Mouse (Mus musculus) limb, embryonic 10.5 days (tissue): ENCODE data around the gene Rbm44. TPM values are rescaled to one million over a fixed set of nuclear protein-coding genes. Genes with fewer than 3 reads are reported as not detected.

Experiments used
- DNase-seq: peaks from one replicate; pipeline ENCODE4 v3.0.0-alpha.2; 2017; ENCODE audit warnings: low spot score
- H3K27ac ChIP-seq: fragments of 300-500 bp; sonication (generic); 2 replicates; pipeline ENCODE4 v1.5.1; 2016; ENCODE audit warnings: mild to moderate bottlenecking
- H3K27me3 ChIP-seq: fragments of 300-500 bp; sonication (generic); 2 replicates; pipeline ENCODE4 v1.6.1; 2016; ENCODE audit warnings: low read depth, mild to moderate bottlenecking; ENCODE audit not compliant: poor library complexity, severe bottlenecking
- H3K36me3 ChIP-seq: fragments of 300-500 bp; sonication (generic); 2 replicates; pipeline ENCODE4 v1.6.1; 2016; ENCODE audit warnings: mild to moderate bottlenecking, moderate library complexity
- H3K4me1 ChIP-seq: fragments of 300-500 bp; sonication (generic); 2 replicates; pipeline ENCODE4 v1.6.1; 2016
- H3K4me3 ChIP-seq: fragments of 300-500 bp; sonication (generic); 2 replicates; pipeline ENCODE4 v1.5.1; 2016; ENCODE audit warnings: mild to moderate bottlenecking, moderate library complexity
- H3K9me3 ChIP-seq: fragments of 300-500 bp; sonication (generic); replicated peaks from 2 replicates; pipeline ENCODE4 v1.6.1; 2016; ENCODE audit warnings: mild to moderate bottlenecking
- WGBS: fragments of 180-500 bp; shearing (Covaris S2); methylation state at CpG from one replicate; pipeline ENCODE4 v1.1.7; 2016; 5-methylcytosine and 5-hydroxymethylcytosine counted together
- polyA plus RNA-seq: library from polyadenylated mRNA; unstranded; fragments of >200 nt; fragmentation: Nextera tagmentation; extraction: Ambion mirVana; gene quantifications from 2 replicates; pipeline ENCODE4 v1.2.1, GENCODE M21; 2016

The Rbm44 gene
- 0.53 and 0.68 TPM in 2 replicates for polyA plus RNA-seq

DNA sequence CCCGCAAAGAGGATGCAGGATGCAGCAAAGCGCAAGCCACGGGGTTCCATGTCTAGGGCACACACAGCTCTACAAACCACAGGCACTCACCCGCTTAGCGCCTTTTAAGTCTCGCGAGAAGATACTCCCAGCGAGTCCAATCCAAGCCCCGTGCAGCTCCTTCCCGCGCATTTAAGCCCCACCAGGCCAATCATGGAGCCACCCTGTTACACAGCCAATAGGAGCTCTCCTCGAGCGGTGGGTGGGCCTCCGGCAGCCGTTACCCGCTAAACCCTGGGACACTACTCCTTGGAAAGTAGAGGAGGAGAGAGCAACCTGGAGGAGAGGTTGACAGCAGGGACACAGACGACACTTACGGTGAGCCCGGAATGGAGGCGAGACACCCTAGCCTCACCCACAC, at the start of gene Rbm44:
Gene Rbm44 (plus strand): TSS at position 277 of the 400 bp plus-strand sequence.
- Histone ChIP-seq H3K4me1 (no peaks in the 10 kb centered on the region), H3K27ac (no peak within 1 kb of the TSS; the same call in 1 of the 2 replicates), H3K36me3 (no peaks in the 10 kb centered on the region), H3K9me3 (no peaks in the 10 kb centered on the region), H3K4me3 (no peak within 1 kb of the TSS), H3K27me3 (no peaks in the 10 kb centered on the region)
- 65% methylated on average over 20 of the region's 20 CpGs for WGBS
- DNase-seq, result peak; percentile 36

DNA sequence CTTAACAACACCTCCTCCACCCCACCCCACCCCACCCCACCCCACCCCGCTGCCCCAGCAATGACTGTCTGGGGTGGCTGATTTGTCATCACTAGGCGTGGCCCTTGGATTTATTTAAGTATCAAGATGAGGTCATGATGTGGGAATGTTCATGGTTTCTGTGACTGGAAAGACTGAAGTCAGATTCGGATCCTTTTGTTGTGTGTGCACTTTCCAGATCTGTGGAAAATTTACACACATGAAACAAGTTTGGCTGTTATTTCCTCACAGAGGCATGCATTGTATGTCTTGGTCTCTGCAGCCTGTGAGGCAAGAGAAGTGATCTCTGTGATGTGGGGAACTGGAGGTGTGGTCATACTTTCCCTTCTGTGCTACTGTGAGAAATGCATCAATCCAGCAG, 49.6 kb upstream of the Rbm44 start:
- no peaks in the 10 kb centered on the region for H3K36me3 ChIP-seq
- no peaks in the 10 kb centered on the region for H3K9me3 ChIP-seq
- H3K27me3 ChIP-seq, result no peaks in the 10 kb centered on the region
- DNase-seq, result no peak
- no peak overlapping the region for H3K27ac ChIP-seq
- 84% methylated on average over 3 of the region's 3 CpGs for WGBS
- H3K4me3 ChIP-seq, result no peak overlapping the region
- peaks cover 33% of the 10 kb centered on the region for H3K4me1 ChIP-seq

DNA sequence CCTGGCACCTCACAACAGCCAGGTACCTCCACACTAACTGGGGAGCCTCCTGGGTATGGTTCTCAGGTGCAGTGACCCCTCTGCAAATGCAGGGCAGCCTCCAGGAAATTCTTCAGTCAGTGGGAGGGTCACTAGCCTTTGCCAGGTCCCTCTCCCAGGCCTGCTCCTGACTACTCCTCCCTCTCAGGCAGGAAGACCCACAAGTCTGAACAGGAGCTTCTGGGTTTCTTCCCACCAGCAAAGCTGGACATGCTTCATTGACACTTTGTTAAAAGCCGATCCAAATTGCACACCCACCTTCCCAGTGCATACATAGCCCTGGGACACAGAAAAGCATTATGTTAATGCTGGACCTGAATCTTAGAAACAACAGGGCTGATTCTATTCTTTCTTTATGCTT, 49.0 kb upstream of the Rbm44 start:
- H3K4me1 ChIP-seq, result peaks cover 33% of the 10 kb centered on the region
- no peaks in the 10 kb centered on the region for H3K36me3 ChIP-seq
- no peaks in the 10 kb centered on the region for H3K9me3 ChIP-seq
- DNase-seq, result no peak
- WGBS, result 66% methylated on average over 1 of the region's 1 CpGs
- peak overlapping the region; percentile 32; the same call in 1 of the 2 replicates for H3K27ac ChIP-seq
- H3K4me3 ChIP-seq, result no peak overlapping the region
- no peaks in the 10 kb centered on the region for H3K27me3 ChIP-seq

DNA sequence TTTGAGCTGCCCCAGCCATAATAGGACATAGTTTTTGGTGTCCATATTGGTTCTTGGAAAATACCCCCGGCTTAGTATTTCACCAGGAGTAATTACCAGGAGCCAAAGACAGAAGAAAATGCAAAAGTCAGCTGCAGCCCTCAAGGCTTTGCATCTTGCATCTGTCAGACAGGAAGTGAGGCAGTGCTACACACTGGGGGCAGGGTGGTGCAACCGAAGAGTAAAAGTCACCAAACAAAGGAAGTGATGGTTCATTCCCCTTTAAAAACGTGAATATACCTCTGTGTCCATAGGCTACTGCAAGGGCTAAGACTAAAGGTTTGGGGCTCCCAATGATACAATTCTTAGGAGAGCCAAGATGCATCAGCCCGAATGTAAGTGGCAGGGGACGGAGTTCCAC, 48.4 kb upstream of the Rbm44 start:
- Histone ChIP-seq H3K9me3 (no peaks in the 10 kb centered on the region), H3K4me1 (peaks cover 31% of the 10 kb centered on the region), H3K27me3 (no peaks in the 10 kb centered on the region), H3K27ac (peak overlapping the region; percentile 32), H3K4me3 (no peak overlapping the region), H3K36me3 (no peaks in the 10 kb centered on the region)
- 77% methylated on average over 5 of the region's 5 CpGs for WGBS
- DNase-seq, result no peak

DNA sequence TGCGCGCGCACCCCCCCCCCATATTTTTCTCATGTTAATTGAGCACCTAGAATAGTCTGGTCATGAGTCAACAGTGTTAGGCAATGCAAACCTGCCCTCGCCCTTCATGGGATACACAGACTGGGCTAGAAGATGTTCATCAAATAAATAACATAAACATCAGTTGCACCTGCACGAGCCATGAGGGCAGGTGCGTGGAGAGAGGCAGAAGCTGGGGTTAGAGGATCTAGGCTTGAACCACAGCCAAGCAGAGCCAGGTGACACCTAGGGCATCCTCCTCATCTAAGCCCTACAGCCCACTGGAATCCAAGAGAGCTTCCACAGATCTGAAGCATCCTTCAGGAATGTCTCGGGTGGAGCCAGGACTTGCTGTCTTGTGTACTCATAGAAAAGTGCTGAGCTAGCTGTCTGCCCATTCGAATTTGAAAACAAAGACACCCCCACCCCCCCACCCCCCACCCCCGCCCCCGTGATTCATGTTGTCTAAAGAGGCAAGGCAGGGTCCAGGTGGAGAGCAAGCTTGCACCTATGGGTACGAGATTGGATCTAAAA, 47.5 kb upstream of the Rbm44 start:
- peaks cover 22% of the 10 kb centered on the region for H3K4me1 ChIP-seq
- DNase-seq, result no peak
- H3K36me3 ChIP-seq, result no peaks in the 10 kb centered on the region
- no peaks in the 10 kb centered on the region for H3K27me3 ChIP-seq
- H3K27ac ChIP-seq, result no peak overlapping the region
- no peaks in the 10 kb centered on the region for H3K9me3 ChIP-seq
- H3K4me3 ChIP-seq, result no peak overlapping the region
- WGBS, result 93% methylated on average over 11 of the region's 11 CpGs

DNA sequence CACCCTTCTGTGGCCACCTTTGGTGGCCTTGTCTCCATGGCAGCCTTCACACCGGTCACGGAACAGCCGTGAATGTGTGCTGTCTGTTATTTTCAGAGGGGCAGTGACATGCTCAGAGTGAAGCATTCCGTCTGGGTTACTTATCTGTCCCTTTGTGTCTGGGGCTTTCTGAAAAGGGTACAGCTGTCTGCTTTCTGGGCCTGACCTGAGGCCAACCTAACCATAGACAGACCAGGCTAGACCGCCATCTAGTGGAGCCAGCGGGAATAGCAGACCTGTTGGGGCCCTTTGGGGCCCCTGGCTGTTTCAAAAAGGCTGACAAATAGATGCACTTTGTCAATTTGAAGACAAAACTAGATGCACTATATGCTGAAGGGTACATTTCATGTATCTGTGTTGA, 46.0 kb upstream of the Rbm44 start:
- Histone ChIP-seq H3K9me3 (no peaks in the 10 kb centered on the region), H3K27ac (peak overlapping the region; percentile 82), H3K4me3 (no peak overlapping the region), H3K27me3 (no peaks in the 10 kb centered on the region), H3K4me1 (peaks cover 15% of the 10 kb centered on the region), H3K36me3 (0 out of 2 replicates have a peak, but pooled peaks cover 3% of the 10 kb centered on the region)
- WGBS, result 27% methylated on average over 6 of the region's 6 CpGs
- DNase-seq, result peak; percentile 79

DNA sequence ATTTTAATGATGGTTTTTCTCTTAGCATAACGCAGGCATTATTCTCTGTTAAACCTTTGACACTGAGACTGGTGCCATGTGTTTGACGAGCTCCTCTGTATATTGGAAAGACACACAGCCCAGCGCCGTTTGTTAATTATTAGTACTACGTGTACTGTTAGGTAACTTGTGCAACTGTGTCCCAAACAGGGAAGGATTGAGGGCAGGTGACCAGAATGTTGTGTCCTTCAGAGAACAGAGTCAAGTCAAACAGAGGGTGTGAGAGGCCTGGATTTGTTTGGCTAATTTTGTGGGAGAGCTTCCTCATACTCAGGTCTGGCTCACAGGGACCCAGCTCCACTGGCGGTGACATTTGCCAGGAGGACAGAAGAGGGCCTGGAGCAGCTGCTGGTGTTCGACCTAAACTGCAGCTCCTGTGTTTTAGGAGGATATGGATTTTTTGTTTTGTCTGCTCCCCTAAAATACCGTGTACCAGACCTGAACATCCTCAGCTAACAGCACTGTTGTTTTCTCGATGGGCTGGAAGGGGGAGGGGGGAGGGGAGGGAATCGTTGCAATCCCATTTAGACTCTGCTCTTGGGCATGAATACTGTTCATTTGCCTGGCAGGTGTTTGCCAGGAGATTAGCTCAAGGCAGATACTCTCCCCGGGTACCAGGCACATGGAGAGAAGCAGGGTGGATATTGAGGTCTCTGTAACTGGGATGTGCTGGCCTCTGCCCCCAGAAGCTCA, 43.0 kb upstream of the Rbm44 start:
- H3K36me3 ChIP-seq, result peaks cover 16% of the 10 kb centered on the region
- no peaks in the 10 kb centered on the region for H3K9me3 ChIP-seq
- H3K27me3 ChIP-seq, result no peaks in the 10 kb centered on the region
- H3K4me3 ChIP-seq, result no peak overlapping the region
- H3K4me1 ChIP-seq, result no peaks in the 10 kb centered on the region; the same call in 1 of the 2 replicates
- DNase-seq, result no peak
- 86% methylated on average over 11 of the region's 11 CpGs for WGBS
- H3K27ac ChIP-seq, result no peak overlapping the region

DNA sequence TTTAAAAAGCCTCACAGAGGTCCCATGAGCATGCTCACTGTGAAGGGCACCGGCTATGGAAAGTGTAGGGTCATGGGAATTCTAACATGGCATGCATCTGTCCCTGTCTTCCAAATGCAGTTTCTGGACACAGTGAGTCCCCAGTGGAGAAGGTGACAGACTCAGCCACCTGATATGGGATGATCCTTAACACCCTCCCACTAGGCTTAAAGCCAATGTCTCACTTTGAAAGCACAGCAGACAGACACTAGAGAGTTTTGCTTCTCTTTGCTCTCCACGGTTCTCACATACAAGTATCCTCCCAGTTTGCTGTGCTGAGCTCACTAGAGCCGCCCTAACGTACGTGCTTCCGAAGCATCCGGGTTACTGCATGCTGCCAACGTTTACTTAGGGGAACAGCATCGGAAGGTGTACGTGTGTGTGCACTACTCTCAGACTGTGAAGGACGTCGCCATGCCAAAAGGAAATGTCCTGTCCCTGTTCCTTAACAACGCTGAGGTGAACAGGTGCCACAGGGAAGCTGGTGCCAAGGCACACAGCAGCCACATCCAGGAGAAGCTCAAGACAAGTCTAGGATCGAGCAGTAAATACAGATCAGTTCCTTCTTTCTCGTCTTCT, 41.4 kb upstream of the Rbm44 start:
- no peak for DNase-seq
- H3K27me3 ChIP-seq, result no peaks in the 10 kb centered on the region
- H3K27ac ChIP-seq, result no peak overlapping the region
- H3K36me3 ChIP-seq, result peaks cover 22% of the 10 kb centered on the region
- 94% methylated on average over 15 of the region's 15 CpGs for WGBS
- H3K4me3 ChIP-seq, result no peak overlapping the region
- no peaks in the 10 kb centered on the region; the same call in 1 of the 2 replicates for H3K4me1 ChIP-seq
- no peaks in the 10 kb centered on the region for H3K9me3 ChIP-seq

DNA sequence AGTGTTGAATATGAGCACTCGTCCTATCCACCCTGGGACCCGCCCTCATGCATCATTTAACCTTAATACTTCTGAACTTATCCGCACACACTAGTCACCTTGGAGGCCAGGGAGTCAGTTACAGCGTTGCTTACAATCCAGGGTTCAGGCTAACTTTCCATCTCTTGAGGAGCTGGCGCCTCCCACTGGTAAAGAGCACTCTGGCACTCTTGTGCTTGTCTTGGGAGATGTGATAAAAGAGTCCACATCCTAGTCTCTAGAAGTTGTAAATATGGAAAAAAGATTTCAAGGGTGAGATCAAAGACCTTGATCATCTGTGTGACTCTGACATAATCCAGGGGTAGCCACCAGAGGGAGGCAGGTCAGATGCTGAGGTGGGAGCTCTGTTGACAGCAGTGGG, 37.3 kb upstream of the Rbm44 start:
- DNase-seq, result no peak
- WGBS, result 76% methylated on average over 5 of the region's 5 CpGs
- no peak overlapping the region for H3K4me3 ChIP-seq
- no peaks in the 10 kb centered on the region for H3K9me3 ChIP-seq
- no peak overlapping the region for H3K27ac ChIP-seq
- H3K27me3 ChIP-seq, result no peaks in the 10 kb centered on the region
- peaks cover 30% of the 10 kb centered on the region for H3K36me3 ChIP-seq
- H3K4me1 ChIP-seq, result 0 out of 2 replicates have a peak, but pooled peaks cover 3% of the 10 kb centered on the region

DNA sequence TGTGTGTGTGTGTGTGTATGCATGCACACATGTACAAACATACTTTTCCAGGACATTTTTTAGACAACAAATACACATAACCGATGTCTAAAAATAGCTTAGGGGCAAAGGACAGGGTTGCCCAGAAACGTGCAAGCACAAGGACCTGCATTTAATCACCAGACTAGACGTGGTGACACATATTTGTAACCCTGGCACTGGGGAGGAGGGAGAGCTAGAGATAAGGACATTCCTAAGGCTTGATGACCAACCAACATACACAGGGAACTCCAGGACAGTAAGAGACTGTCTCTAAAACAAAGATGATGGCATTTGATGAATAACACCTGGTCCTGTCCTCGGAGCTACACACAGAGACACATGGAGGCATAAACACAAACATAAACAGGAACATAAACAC, 35.6 kb upstream of the Rbm44 start:
- H3K36me3 ChIP-seq, result peaks cover 32% of the 10 kb centered on the region
- H3K27ac ChIP-seq, result no peak overlapping the region
- 0 out of 2 replicates have a peak, but pooled peaks cover 3% of the 10 kb centered on the region for H3K4me1 ChIP-seq
- no peaks in the 10 kb centered on the region for H3K9me3 ChIP-seq
- WGBS, result 51% methylated on average over 4 of the region's 4 CpGs
- H3K4me3 ChIP-seq, result no peak overlapping the region
- no peak for DNase-seq
- no peaks in the 10 kb centered on the region for H3K27me3 ChIP-seq

DNA sequence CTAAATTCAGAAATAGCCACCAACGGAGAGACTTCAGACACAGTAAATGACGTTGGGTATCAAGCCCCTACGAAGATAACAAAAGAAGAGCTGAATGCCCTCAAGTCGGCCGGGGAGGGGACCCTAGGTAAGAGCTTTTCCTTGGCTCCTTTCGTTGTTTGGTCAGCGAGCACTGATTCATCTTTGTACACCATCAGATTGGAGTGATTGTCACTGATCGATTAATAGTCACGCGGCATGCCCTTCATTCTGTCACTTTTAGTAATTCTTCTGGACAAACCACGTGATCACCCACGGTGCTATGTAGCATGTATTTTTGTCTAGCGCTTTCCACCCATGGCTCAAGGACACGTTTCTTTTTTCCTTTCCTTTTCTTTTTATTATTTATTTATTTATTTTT, 32.7 kb upstream of the Rbm44 start:
- H3K4me1 ChIP-seq, result 0 out of 2 replicates have a peak, but pooled peaks cover 3% of the 10 kb centered on the region
- H3K27me3 ChIP-seq, result no peaks in the 10 kb centered on the region
- no peaks in the 10 kb centered on the region for H3K9me3 ChIP-seq
- no peak for DNase-seq
- 93% methylated on average over 14 of the region's 14 CpGs for WGBS
- H3K4me3 ChIP-seq, result no peak overlapping the region
- no peak overlapping the region for H3K27ac ChIP-seq
- peaks cover 25% of the 10 kb centered on the region for H3K36me3 ChIP-seq

DNA sequence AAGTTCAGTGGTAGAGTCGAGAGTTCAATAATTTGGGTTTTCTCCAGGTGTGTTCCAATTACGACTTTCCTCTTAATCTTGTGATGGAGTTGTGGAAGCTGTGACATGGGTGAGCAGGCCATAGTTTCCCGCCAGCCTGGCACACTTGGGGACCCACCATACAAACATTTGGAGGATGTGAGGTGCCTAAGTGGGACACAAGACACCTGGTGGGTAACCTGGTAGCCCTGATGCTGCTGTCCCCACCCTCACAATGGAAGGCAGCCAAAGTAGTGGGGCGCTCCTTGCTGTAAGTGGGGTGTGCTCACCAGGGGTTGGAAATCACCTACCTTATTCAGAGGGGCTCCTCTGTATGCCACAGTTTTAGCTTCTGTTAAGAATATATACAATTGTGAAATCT, 32.3 kb upstream of the Rbm44 start:
- Histone ChIP-seq H3K4me3 (no peak overlapping the region), H3K9me3 (no peaks in the 10 kb centered on the region), H3K27me3 (no peaks in the 10 kb centered on the region), H3K27ac (no peak overlapping the region), H3K36me3 (peaks cover 22% of the 10 kb centered on the region), H3K4me1 (0 out of 2 replicates have a peak, but pooled peaks cover 3% of the 10 kb centered on the region)
- DNase-seq, result no peak
- WGBS, result 97% methylated on average over 4 of the region's 4 CpGs

DNA sequence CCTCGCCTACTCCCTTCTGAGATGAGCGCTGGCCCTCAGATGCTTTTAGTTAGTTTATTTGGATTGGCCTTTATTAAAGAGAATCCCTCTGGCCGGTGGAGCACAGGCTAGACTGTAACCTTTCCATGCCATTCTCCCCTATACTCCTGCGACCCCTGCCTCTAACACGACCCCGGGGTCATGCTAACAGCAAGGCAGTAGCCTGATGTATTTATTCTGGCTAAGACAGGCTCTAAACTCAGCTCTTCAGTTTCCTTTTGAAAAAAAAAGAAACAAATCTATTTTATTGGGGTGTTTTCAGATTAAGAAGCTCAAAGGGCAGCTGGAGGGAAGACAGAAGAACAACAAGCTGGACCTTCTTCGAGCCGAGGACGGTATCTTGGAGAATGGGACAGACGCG, 22.8 kb upstream of the Rbm44 start:
- H3K27me3 ChIP-seq, result no peaks in the 10 kb centered on the region
- H3K36me3 ChIP-seq, result peaks cover 31% of the 10 kb centered on the region

More for the DNA sequence above, 22.8 kb upstream of the Rbm44 start:
- DNase-seq, result no peak
- Histone ChIP-seq H3K27ac (no peak overlapping the region), H3K4me1 (no peaks in the 10 kb centered on the region), H3K9me3 (no peaks in the 10 kb centered on the region), H3K4me3 (no peak overlapping the region)
- 86% methylated on average over 11 of the region's 11 CpGs for whole genome bisulfite sequencing
